Mouse (Mus musculus) neural tube, embryonic 12.5 days (tissue): Measurements from ENCODE around the gene Supt4a. TPM values are rescaled to one million over a fixed set of nuclear protein-coding genes. Genes with fewer than 3 reads are reported as not detected.

Source experiments
- ATAC-seq: fragments of 200-750 bp; cut with Nextera tagmentation; 2 replicates; pipeline ENCODE4 v1.8.0; 2017; ENCODE audit warnings: low read depth, mild to moderate bottlenecking, moderate TSS enrichment, moderate library complexity; ENCODE audit not compliant: low FRiP score
- H3K27ac ChIP-seq: fragments of 300-500 bp; sonication (generic); 2 replicates; pipeline ENCODE4 v1.5.1; 2016
- H3K27me3 ChIP-seq: fragments of 300-500 bp; sonication (generic); replicated peaks from 2 replicates; pipeline ENCODE4 v1.6.1; 2016; ENCODE audit warnings: mild to moderate bottlenecking
- H3K36me3 ChIP-seq: fragments of 300-500 bp; sonication (generic); 2 replicates; pipeline ENCODE4 v1.6.1; 2016; ENCODE audit warnings: mild to moderate bottlenecking
- H3K4me1 ChIP-seq: fragments of 300-500 bp; sonication (generic); 2 replicates; pipeline ENCODE4 v1.6.1; 2016
- H3K4me2 ChIP-seq: fragments of 300-500 bp; sonication (generic); replicated peaks from 2 replicates; pipeline ENCODE4 v1.6.1; 2016; ENCODE audit warnings: mild to moderate bottlenecking
- H3K4me3 ChIP-seq: fragments of 300-500 bp; sonication (generic); 2 replicates; pipeline ENCODE4 v1.5.1; 2016
- H3K9ac ChIP-seq: fragments of 300-500 bp; sonication (generic); 2 replicates; pipeline ENCODE4 v1.6.1; 2016; ENCODE audit warnings: mild to moderate bottlenecking
- H3K9me3 ChIP-seq: fragments of 300-500 bp; sonication (generic); 2 replicates; pipeline ENCODE4 v1.6.1; 2016; ENCODE audit warnings: mild to moderate bottlenecking
- WGBS: fragments of 180-500 bp; shearing (Covaris S2); methylation state at CpG from one replicate; pipeline ENCODE4 v1.1.7; 2016; 5-methylcytosine and 5-hydroxymethylcytosine counted together
- polyA plus RNA-seq: library from polyadenylated mRNA; unstranded; fragments of >200 nt; fragmentation: Nextera tagmentation; extraction: Ambion mirVana; gene quantifications from 2 replicates; pipeline ENCODE4 v1.2.1, GENCODE M21; 2016

Supt4a gene
- polyA plus RNA-seq, 1 experiment from 2014 or later: 149 TPM

- no peak overlapping the region for H3K27ac ChIP-seq
- H3K36me3 ChIP-seq: no peaks in the 10 kb centered on the region
- no peak overlapping the region for H3K9ac ChIP-seq
- no peak overlapping the region for H3K4me2 ChIP-seq
- H3K9me3 ChIP-seq: no peaks in the 10 kb centered on the region
- ATAC-seq: no peak
- H3K4me1 ChIP-seq: 0 out of 2 replicates have a peak, but pooled peaks cover 12% of the 10 kb centered on the region
- 65% methylated on average over 11 of the region's 11 CpGs for WGBS
- no peaks in the 10 kb centered on the region for H3K27me3 ChIP-seq
- no peak overlapping the region for H3K4me3 ChIP-seq
Observed at GRCm38 (mm10) chr11:87727021-87727420, 10.3 kb upstream of the Supt4a start.

- Histone ChIP-seq H3K9ac (no peak overlapping the region), H3K4me1 (0 out of 2 replicates have a peak, but pooled peaks cover 12% of the 10 kb centered on the region), H3K4me3 (no peak overlapping the region), H3K27me3 (no peaks in the 10 kb centered on the region), H3K9me3 (no peaks in the 10 kb centered on the region), H3K27ac (no peak overlapping the region), H3K4me2 (no peak overlapping the region), H3K36me3 (no peaks in the 10 kb centered on the region)
- 76% methylated on average over 4 of the region's 4 CpGs for WGBS
- no peak for ATAC-seq
Observed at GRCm38 (mm10) chr11:87727471-87727870, 9.9 kb upstream of the Supt4a start.

GRCm38 (mm10) chr11:87728850-87729592, 8.3 kb upstream of the Supt4a start:
- Histone ChIP-seq H3K27ac (no peak overlapping the region), H3K36me3 (no peaks in the 10 kb centered on the region), H3K4me2 (no peak overlapping the region), H3K4me3 (no peak overlapping the region), H3K9ac (no peak overlapping the region), H3K9me3 (no peaks in the 10 kb centered on the region), H3K27me3 (no peaks in the 10 kb centered on the region), H3K4me1 (peaks cover 19% of the 10 kb centered on the region; the same call in 1 of the 2 replicates)
- ATAC-seq: no peak
- 70% methylated on average over 18 of the region's 18 CpGs for WGBS

- Histone ChIP-seq H3K9me3 (no peaks in the 10 kb centered on the region), H3K27me3 (no peaks in the 10 kb centered on the region), H3K4me1 (peaks cover 22% of the 10 kb centered on the region; the same call in 1 of the 2 replicates), H3K4me3 (no peak overlapping the region), H3K4me2 (no peak overlapping the region), H3K9ac (no peak overlapping the region), H3K27ac (no peak overlapping the region), H3K36me3 (no peaks in the 10 kb centered on the region)
- WGBS: 90% methylated on average over 13 of the region's 13 CpGs
- no peak for ATAC-seq
Observed at GRCm38 (mm10) chr11:87729593-87730185, 7.7 kb upstream of the Supt4a start.

GRCm38 (mm10) chr11:87730652-87731310, 6.6 kb upstream of the Supt4a start:
- WGBS: 80% methylated on average over 10 of the region's 10 CpGs
- H3K27me3 ChIP-seq: 0 out of 2 replicates have a peak, but pooled peaks cover 5% of the 10 kb centered on the region
- peaks cover 20% of the 10 kb centered on the region; the same call in 1 of the 2 replicates for H3K4me1 ChIP-seq
- H3K36me3 ChIP-seq: no peaks in the 10 kb centered on the region
- no peaks in the 10 kb centered on the region for H3K9me3 ChIP-seq
- no peak for ATAC-seq
- no peak overlapping the region for H3K27ac ChIP-seq
- no peak overlapping the region for H3K4me3 ChIP-seq
- no peak overlapping the region for H3K4me2 ChIP-seq
- no peak overlapping the region for H3K9ac ChIP-seq

- Histone ChIP-seq H3K27me3 (0 out of 2 replicates have a peak, but pooled peaks cover 7% of the 10 kb centered on the region), H3K4me1 (peaks cover 17% of the 10 kb centered on the region; the same call in 1 of the 2 replicates), H3K27ac (no peak overlapping the region), H3K9ac (no peak overlapping the region), H3K4me2 (peak overlapping the region; percentile 42), H3K36me3 (0 out of 2 replicates have a peak, but pooled peaks cover 2% of the 10 kb centered on the region), H3K4me3 (no peak overlapping the region), H3K9me3 (no peaks in the 10 kb centered on the region)
- 69% methylated on average over 5 of the region's 5 CpGs for WGBS
- ATAC-seq: no peak
Observed at GRCm38 (mm10) chr11:87734346-87734745, 3.0 kb upstream of the Supt4a start.

GRCm38 (mm10) chr11:87735691-87736090, 1.7 kb upstream of the Supt4a start:
- 89% methylated on average over 6 of the region's 6 CpGs for WGBS
- Histone ChIP-seq H3K27me3 (0 out of 2 replicates have a peak, but pooled peaks cover 7% of the 10 kb centered on the region), H3K9ac (no peak overlapping the region), H3K4me3 (no peak overlapping the region), H3K9me3 (no peaks in the 10 kb centered on the region), H3K27ac (no peak overlapping the region), H3K4me2 (peak overlapping the region; percentile 98; the same call in 1 of the 2 replicates), H3K4me1 (peaks cover 17% of the 10 kb centered on the region; the same call in 1 of the 2 replicates), H3K36me3 (peaks cover 15% of the 10 kb centered on the region; the same call in 1 of the 2 replicates)
- ATAC-seq: no peak

- ATAC-seq: peak; percentile 74
- Histone ChIP-seq H3K4me1 (peaks cover 17% of the 10 kb centered on the region; the same call in 1 of the 2 replicates), H3K27me3 (0 out of 2 replicates have a peak, but pooled peaks cover 7% of the 10 kb centered on the region), H3K4me2 (peak overlapping the region; percentile 98), H3K27ac (no peak overlapping the region), H3K36me3 (peaks cover 20% of the 10 kb centered on the region), H3K4me3 (peak overlapping the region; percentile 79), H3K9me3 (no peaks in the 10 kb centered on the region), H3K9ac (peak overlapping the region; percentile 41)
- 3% methylated on average over 31 of the region's 31 CpGs for WGBS
Observed at GRCm38 (mm10) chr11:87736647-87737134, 661 bp upstream of the Supt4a start.

- Histone ChIP-seq H3K9ac (no peak overlapping the region), H3K36me3 (peaks cover 51% of the 10 kb centered on the region), H3K9me3 (no peaks in the 10 kb centered on the region), H3K4me1 (no peaks in the 10 kb centered on the region), H3K4me3 (no peak overlapping the region), H3K4me2 (no peak overlapping the region), H3K27me3 (no peaks in the 10 kb centered on the region), H3K27ac (no peak overlapping the region)
- 96% methylated on average over 3 of the region's 3 CpGs for WGBS
- ATAC-seq: no peak
Observed at GRCm38 (mm10) chr11:87743691-87744090, 6.3 kb downstream of the Supt4a start.

- Histone ChIP-seq H3K4me3 (no peak overlapping the region), H3K36me3 (peaks cover 43% of the 10 kb centered on the region), H3K9me3 (no peaks in the 10 kb centered on the region), H3K4me2 (no peak overlapping the region), H3K27me3 (no peaks in the 10 kb centered on the region), H3K9ac (no peak overlapping the region), H3K4me1 (no peaks in the 10 kb centered on the region), H3K27ac (no peak overlapping the region)
- no peak for ATAC-seq
- 87% methylated on average over 4 of the region's 4 CpGs for WGBS
Observed at GRCm38 (mm10) chr11:87744964-87745363, 7.6 kb downstream of the Supt4a start.

GRCm38 (mm10) chr11:87745632-87746555, 8.5 kb downstream of the Supt4a start:
- no peaks in the 10 kb centered on the region for H3K9me3 ChIP-seq
- no peaks in the 10 kb centered on the region for H3K4me1 ChIP-seq
- H3K4me2 ChIP-seq: no peak overlapping the region
- no peak overlapping the region for H3K9ac ChIP-seq
- 75% methylated on average over 9 of the region's 9 CpGs for WGBS
- no peak overlapping the region for H3K27ac ChIP-seq
- H3K36me3 ChIP-seq: peaks cover 34% of the 10 kb centered on the region
- H3K4me3 ChIP-seq: no peak overlapping the region
- ATAC-seq: no peak
- no peaks in the 10 kb centered on the region for H3K27me3 ChIP-seq
